Mouse (Mus musculus) hindbrain, postnatal 0 days (tissue): ENCODE measurements around the gene Teddm3. TPM values are rescaled to one million over a fixed set of nuclear protein-coding genes. Genes with fewer than 3 reads are reported as not detected.

Experiments used
- ATAC-seq: fragments of 200-750 bp; cut with Nextera tagmentation; 2 replicates; pipeline ENCODE4 v1.8.0; 2017; ENCODE audit warnings: mild to moderate bottlenecking, moderate TSS enrichment, moderate library complexity
- DNase-seq: peaks from one replicate; pipeline ENCODE4 v3.0.0-alpha.2; 2015; ENCODE audit warnings: low spot score
- H3K27ac ChIP-seq: fragments of 300-500 bp; sonication (generic); 2 replicates; pipeline ENCODE4 v1.5.1; 2014; ENCODE audit warnings: mild to moderate bottlenecking
- H3K27me3 ChIP-seq: fragments of 300-500 bp; sonication (generic); 2 replicates; pipeline ENCODE4 v1.6.1; 2014; ENCODE audit warnings: low read length, mixed read lengths; ENCODE audit not compliant: insufficient read depth
- H3K36me3 ChIP-seq: fragments of 300-500 bp; sonication (generic); 2 replicates; pipeline ENCODE4 v1.6.1; 2014; ENCODE audit warnings: low read length, mixed read lengths; ENCODE audit not compliant: insufficient read depth
- H3K4me1 ChIP-seq: fragments of 300-500 bp; sonication (generic); 2 replicates; pipeline ENCODE4 v1.6.1; 2014; ENCODE audit warnings: antibody characterized with exemption, low read length, mixed read lengths; ENCODE audit not compliant: insufficient read depth
- H3K4me2 ChIP-seq: fragments of 300-500 bp; sonication (generic); 2 replicates; pipeline ENCODE4 v1.6.1; 2014; ENCODE audit warnings: low read depth, mild to moderate bottlenecking, low read length, moderate library complexity, mixed read lengths
- H3K4me3 ChIP-seq: fragments of 300-500 bp; sonication (generic); 2 replicates; pipeline ENCODE4 v1.5.1; 2014; ENCODE audit warnings: low read length
- H3K9ac ChIP-seq: fragments of 300-500 bp; sonication (generic); replicated peaks from 2 replicates; pipeline ENCODE4 v1.6.1; 2014; ENCODE audit warnings: mild to moderate bottlenecking, low read length, moderate library complexity, mixed read lengths
- H3K9me3 ChIP-seq: fragments of 300-500 bp; sonication (generic); 2 replicates; pipeline ENCODE4 v1.6.1; 2016; ENCODE audit warnings: low read length, mixed read lengths
- CTCF ChIP-seq: IDR thresholded peaks from 2 replicates; pipeline ENCODE4 v1.5.1; 2016; ENCODE audit warnings: antibody characterized with exemption, control low read depth, low read depth
- WGBS: fragments of 180-500 bp; shearing (Covaris S2); extraction: QIAGEN DNeasy Blood & Tissue Kit; methylation state at CpG from one replicate; pipeline ENCODE4 v1.1.7; 2014; 5-methylcytosine and 5-hydroxymethylcytosine counted together
- polyA plus RNA-seq: library from polyadenylated mRNA; unstranded; fragments of >200 nt; fragmentation: Nextera tagmentation; extraction: Ambion mirVana; gene quantifications from 2 replicates; pipeline ENCODE4 v1.2.1, GENCODE M21; 2015
- total RNA-seq: library from RNA; depleted of rRNA; stranded (reverse); fragments of >200 nt; gene quantifications from 2 replicates; pipeline ENCODE4 v1.2.3, GENCODE M21; 2014; rRNA removed

The Teddm3 gene
- total and polyA plus RNA-seq, 2 experiments from 2014 or later: 0.10 to 0.33 TPM

DNA sequence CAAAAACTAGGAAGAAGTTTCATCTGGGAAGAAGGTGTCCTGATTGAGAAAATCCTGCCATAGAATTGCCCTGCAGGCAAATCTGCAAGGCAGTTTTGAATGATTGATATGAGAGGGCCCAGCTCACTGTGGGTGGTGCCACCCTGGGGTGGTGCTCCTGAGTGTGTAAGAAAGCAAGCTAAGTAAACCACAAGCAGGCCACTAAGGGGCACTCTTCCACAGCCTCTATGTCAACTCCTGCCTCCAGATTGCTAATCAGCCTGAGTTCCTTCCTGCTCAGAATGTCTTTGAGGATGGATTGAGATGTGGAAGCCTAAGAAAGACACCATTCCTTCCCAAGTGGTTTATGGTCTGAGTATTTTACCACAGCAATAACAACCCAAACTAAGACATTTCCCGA, 44.3 kb downstream of the Teddm3 start:
- no peak for TF ChIP-seq CTCF
- no peak for DNase-seq
- WGBS: 96% methylated on average over 1 of the region's 1 CpGs

More for the DNA sequence above, 44.3 kb downstream of the Teddm3 start:
- Histone ChIP-seq H3K9me3 (no peaks in the 10 kb centered on the region), H3K9ac (no peak overlapping the region), H3K27me3 (no peaks in the 10 kb centered on the region), H3K27ac (no peak overlapping the region), H3K4me2 (no peak overlapping the region), H3K4me1 (no peaks in the 10 kb centered on the region), H3K4me3 (no peak overlapping the region), H3K36me3 (no peaks in the 10 kb centered on the region)
- no peak for ATAC-seq

Other genes starting within 250 kb of the Teddm3 start
- 21.4 and 22.3 TPM in 2 replicates for gene Ephb3, start 50.8 kb upstream of the Teddm3 start, total RNA-seq
- gene Ephb3, start 50.8 kb upstream of the Teddm3 start, polyA plus RNA-seq: 8.3 and 8.6 TPM in 2 replicates